Mouse (Mus musculus): ENCODE measurements around the gene Lrmda. TPM values are rescaled to one million over a fixed set of nuclear protein-coding genes. Genes with fewer than 3 reads are reported as not detected.

Gene Lrmda
- polyA plus RNA-seq, 1 experiment = 0.51 TPM

GRCm38 (mm10) chr14:22118096-22118495 is 98.6 kb downstream of the Lrmda start:
- no peaks in the 10 kb centered on the region for H3K27me3 ChIP-seq (ENCODE audit: control insufficient read depth, insufficient read depth, low read length)
- no peak overlapping the region for H3K27ac ChIP-seq (ENCODE audit: control insufficient read depth, insufficient read depth, low read length)
- no peak for DNase-seq
- H3K36me3 ChIP-seq (ENCODE audit: control insufficient read depth, insufficient read depth, low read length) = no peaks in the 10 kb centered on the region
- TF ChIP-seq POLR2A (IDR thresholded peaks at IDR 0.05; ENCODE audit: control insufficient read depth, extremely low read depth, insufficient read depth, low read length, poor library complexity) = no peak
- TF ChIP-seq CTCF (IDR thresholded peaks at IDR 0.05; ENCODE audit: borderline replicate concordance, control insufficient read depth, extremely low read depth, insufficient read depth, low read length, poor library complexity) = no peak
- no peaks in the 10 kb centered on the region for H3K4me1 ChIP-seq (replicated peaks; ENCODE audit: control insufficient read depth, insufficient read depth, low read length)
- WGBS = 89% methylated on average over 6 of the region's 6 CpGs
- H3K4me3 ChIP-seq (ENCODE audit: control insufficient read depth, insufficient read depth, low read length) = no peak overlapping the region

- TF ChIP-seq POLR2A (IDR thresholded peaks at IDR 0.05; ENCODE audit: control insufficient read depth, extremely low read depth, insufficient read depth, low read length, poor library complexity) (no peak), CTCF (IDR thresholded peaks at IDR 0.05; ENCODE audit: borderline replicate concordance, control insufficient read depth, extremely low read depth, insufficient read depth, low read length, poor library complexity) (no peak)
- H3K4me3 ChIP-seq (ENCODE audit: control insufficient read depth, insufficient read depth, low read length) = no peak overlapping the region
- H3K27ac ChIP-seq (ENCODE audit: control insufficient read depth, insufficient read depth, low read length) = no peak overlapping the region
- no peaks in the 10 kb centered on the region for H3K27me3 ChIP-seq (ENCODE audit: control insufficient read depth, insufficient read depth, low read length)
- H3K36me3 ChIP-seq (ENCODE audit: control insufficient read depth, insufficient read depth, low read length) = no peaks in the 10 kb centered on the region
- no peaks in the 10 kb centered on the region for H3K4me1 ChIP-seq (replicated peaks; ENCODE audit: control insufficient read depth, insufficient read depth, low read length)
- DNase-seq = no peak
- 98% methylated on average over 4 of the region's 4 CpGs for WGBS
Measured at GRCm38 (mm10) chr14:22118512-22118911, 99.0 kb downstream of the Lrmda start.

- WGBS = 40% methylated on average over 4 of the region's 4 CpGs
- H3K27ac ChIP-seq (ENCODE audit: control insufficient read depth, insufficient read depth, low read length) = no peak overlapping the region
- no peaks in the 10 kb centered on the region for H3K36me3 ChIP-seq (ENCODE audit: control insufficient read depth, insufficient read depth, low read length)
- no peaks in the 10 kb centered on the region for H3K4me1 ChIP-seq (replicated peaks; ENCODE audit: control insufficient read depth, insufficient read depth, low read length)
- DNase-seq = no peak
- no peaks in the 10 kb centered on the region for H3K27me3 ChIP-seq (ENCODE audit: control insufficient read depth, insufficient read depth, low read length)
- no peak overlapping the region for H3K4me3 ChIP-seq (ENCODE audit: control insufficient read depth, insufficient read depth, low read length)
- TF ChIP-seq POLR2A (IDR thresholded peaks at IDR 0.05; ENCODE audit: control insufficient read depth, extremely low read depth, insufficient read depth, low read length, poor library complexity) (no peak), CTCF (IDR thresholded peaks at IDR 0.05; ENCODE audit: borderline replicate concordance, control insufficient read depth, extremely low read depth, insufficient read depth, low read length, poor library complexity) (no peak)
Measured at GRCm38 (mm10) chr14:22126276-22126675, 106.8 kb downstream of the Lrmda start.

- H3K27ac ChIP-seq (ENCODE audit: control insufficient read depth, insufficient read depth, low read length) = no peak overlapping the region
- DNase-seq = no peak
- 95% methylated on average over 6 of the region's 6 CpGs for WGBS
- no peak overlapping the region for H3K4me3 ChIP-seq (ENCODE audit: control insufficient read depth, insufficient read depth, low read length)
- H3K36me3 ChIP-seq (ENCODE audit: control insufficient read depth, insufficient read depth, low read length) = no peaks in the 10 kb centered on the region
- TF ChIP-seq CTCF (IDR thresholded peaks at IDR 0.05; ENCODE audit: borderline replicate concordance, control insufficient read depth, extremely low read depth, insufficient read depth, low read length, poor library complexity) (no peak), POLR2A (IDR thresholded peaks at IDR 0.05; ENCODE audit: control insufficient read depth, extremely low read depth, insufficient read depth, low read length, poor library complexity) (no peak)
- no peaks in the 10 kb centered on the region for H3K4me1 ChIP-seq (replicated peaks; ENCODE audit: control insufficient read depth, insufficient read depth, low read length)
- H3K27me3 ChIP-seq (ENCODE audit: control insufficient read depth, insufficient read depth, low read length) = no peaks in the 10 kb centered on the region
Measured at GRCm38 (mm10) chr14:22126859-22127258, 107.3 kb downstream of the Lrmda start.

GRCm38 (mm10) chr14:22130950-22131585 is 111.6 kb downstream of the Lrmda start:
- H3K27ac ChIP-seq (ENCODE audit: control insufficient read depth, insufficient read depth, low read length) = no peak overlapping the region
- H3K27me3 ChIP-seq (ENCODE audit: control insufficient read depth, insufficient read depth, low read length) = no peaks in the 10 kb centered on the region
- no peak for TF ChIP-seq POLR2A (IDR thresholded peaks at IDR 0.05; ENCODE audit: control insufficient read depth, extremely low read depth, insufficient read depth, low read length, poor library complexity)
- no peak for TF ChIP-seq CTCF (IDR thresholded peaks at IDR 0.05; ENCODE audit: borderline replicate concordance, control insufficient read depth, extremely low read depth, insufficient read depth, low read length, poor library complexity)
- H3K36me3 ChIP-seq (ENCODE audit: control insufficient read depth, insufficient read depth, low read length) = no peaks in the 10 kb centered on the region
- no peak overlapping the region for H3K4me3 ChIP-seq (ENCODE audit: control insufficient read depth, insufficient read depth, low read length)
- no peak for DNase-seq
- no peaks in the 10 kb centered on the region for H3K4me1 ChIP-seq (replicated peaks; ENCODE audit: control insufficient read depth, insufficient read depth, low read length)
- 92% methylated on average over 7 of the region's 7 CpGs for WGBS

GRCm38 (mm10) chr14:22139281-22139680 is 119.8 kb downstream of the Lrmda start:
- H3K4me3 ChIP-seq (ENCODE audit: control insufficient read depth, insufficient read depth, low read length) = no peak overlapping the region
- no peak overlapping the region for H3K27ac ChIP-seq (ENCODE audit: control insufficient read depth, insufficient read depth, low read length)
- DNase-seq = no peak
- 100% methylated on average over 1 of the region's 1 CpGs for WGBS
- H3K36me3 ChIP-seq (ENCODE audit: control insufficient read depth, insufficient read depth, low read length) = no peaks in the 10 kb centered on the region
- TF ChIP-seq CTCF (IDR thresholded peaks at IDR 0.05; ENCODE audit: borderline replicate concordance, control insufficient read depth, extremely low read depth, insufficient read depth, low read length, poor library complexity) (no peak), POLR2A (IDR thresholded peaks at IDR 0.05; ENCODE audit: control insufficient read depth, extremely low read depth, insufficient read depth, low read length, poor library complexity) (no peak)
- H3K27me3 ChIP-seq (ENCODE audit: control insufficient read depth, insufficient read depth, low read length) = no peaks in the 10 kb centered on the region
- no peaks in the 10 kb centered on the region for H3K4me1 ChIP-seq (replicated peaks; ENCODE audit: control insufficient read depth, insufficient read depth, low read length)

- no peaks in the 10 kb centered on the region for H3K4me1 ChIP-seq (replicated peaks; ENCODE audit: control insufficient read depth, insufficient read depth, low read length)
- no peak for DNase-seq
- TF ChIP-seq POLR2A (IDR thresholded peaks at IDR 0.05; ENCODE audit: control insufficient read depth, extremely low read depth, insufficient read depth, low read length, poor library complexity) (no peak), CTCF (IDR thresholded peaks at IDR 0.05; ENCODE audit: borderline replicate concordance, control insufficient read depth, extremely low read depth, insufficient read depth, low read length, poor library complexity) (no peak)
- no peaks in the 10 kb centered on the region for H3K36me3 ChIP-seq (ENCODE audit: control insufficient read depth, insufficient read depth, low read length)
- no peak overlapping the region for H3K27ac ChIP-seq (ENCODE audit: control insufficient read depth, insufficient read depth, low read length)
- no peak overlapping the region for H3K4me3 ChIP-seq (ENCODE audit: control insufficient read depth, insufficient read depth, low read length)
- H3K27me3 ChIP-seq (ENCODE audit: control insufficient read depth, insufficient read depth, low read length) = no peaks in the 10 kb centered on the region
- 48% methylated on average over 3 of the region's 3 CpGs for WGBS
Measured at GRCm38 (mm10) chr14:22144014-22144413, 124.5 kb downstream of the Lrmda start.
